Mouse (Mus musculus) heart, postnatal 0 days (tissue): ENCODE measurements around the gene Kctd6.
"Not testable (repeated sequence)": the region's sequence is repeated elsewhere in the genome, so short reads cannot be mapped to it uniquely, and the experiment has no call there.

Experiments used
- CTCF ChIP-seq: IDR thresholded peaks from 2 replicates; pipeline ENCODE4 v1.5.1; 2016; ENCODE audit warnings: antibody characterized with exemption, control low read depth, low read depth
- EP300 ChIP-seq: IDR thresholded peaks from 2 replicates; pipeline ENCODE4 v1.6.1; 2016; ENCODE audit warnings: antibody characterized with exemption, low read depth

- not testable (repeated sequence) for TF ChIP-seq EP300
- peak; percentile 33 for TF ChIP-seq CTCF
Measured at GRCm38 (mm10) chr14:8173542-8174250, 40.2 kb upstream of the Kctd6 start.
